Mouse (Mus musculus) Muller cell, postnatal 12 days (primary cell): Measurements from ENCODE around the gene Ranbp1.

ENCODE experiments used
- DNase-seq: peaks from one replicate; pipeline ENCODE4 v3.0.0-alpha.2; 2015; ENCODE audit errors: inconsistent ontology term

Ranbp1 gene

DNA sequence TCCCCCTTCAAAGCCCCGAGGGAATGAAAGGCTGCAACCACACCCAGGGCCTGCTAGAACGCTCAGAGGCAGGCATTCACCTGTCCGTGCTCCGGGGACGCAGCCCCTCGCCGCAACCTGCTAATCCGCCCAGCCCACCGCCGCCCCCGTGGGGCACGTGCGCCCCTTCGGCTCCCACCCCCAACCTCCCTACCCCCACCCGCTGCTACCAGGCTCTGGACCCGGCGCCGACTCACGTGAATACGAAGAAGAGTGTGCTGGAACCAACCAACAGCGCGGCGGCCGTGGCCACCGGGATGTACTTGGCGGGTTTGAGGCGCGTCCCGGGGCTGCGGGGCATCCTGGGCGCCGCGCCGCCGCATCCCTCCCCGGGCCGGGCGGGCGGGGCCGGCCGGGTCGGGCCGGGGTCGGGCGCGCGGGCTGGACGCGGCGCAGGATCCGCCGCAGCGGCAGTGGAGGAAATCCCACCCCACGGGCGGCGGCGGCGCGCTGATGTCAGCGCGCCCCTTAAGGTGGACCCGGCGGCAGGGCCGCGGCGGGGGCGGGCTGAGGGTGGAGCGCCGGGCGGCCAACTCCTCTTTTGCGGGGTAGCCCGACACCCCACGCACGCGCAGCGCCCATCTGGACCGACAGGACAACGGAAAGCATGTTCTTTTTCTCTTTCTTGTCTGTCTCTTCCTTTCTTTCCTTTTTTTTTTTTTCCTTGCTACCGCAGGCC, 13.7 kb downstream of the Ranbp1 start, which contains the start of gene Zdhhc8:
Zdhhc8 (minus strand) TSS at position 466 of the 718 bp plus-strand sequence.
- DNase-seq: peak; percentile 89

GRCm38 (mm10) chr16:18233919-18234670, 14.4 kb downstream of the Ranbp1 start:
- peak; percentile 42 for DNase-seq

DNA sequence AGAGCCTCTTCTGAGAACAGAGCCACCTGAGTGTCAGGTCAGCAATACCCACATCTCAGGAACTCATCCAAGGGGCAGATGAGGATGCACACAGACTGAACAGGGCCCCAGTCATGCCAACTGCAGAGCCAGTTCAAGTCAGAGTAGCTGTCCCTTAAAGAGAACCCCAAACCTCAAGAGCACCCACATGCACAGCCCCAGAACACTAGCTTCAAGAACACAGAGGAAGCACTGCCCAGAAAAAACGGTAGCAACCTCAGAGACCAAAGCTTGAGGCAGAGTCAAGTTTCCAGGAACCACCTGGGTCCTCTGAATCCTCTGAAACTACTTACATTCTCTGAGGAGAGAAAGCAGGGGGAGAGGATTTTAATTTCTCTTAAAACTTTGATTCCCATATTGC, 15.1 kb downstream of the Ranbp1 start:
- DNase-seq: no peak

- DNase-seq: no peak
Observed at GRCm38 (mm10) chr16:18231451-18231850, 17.1 kb downstream of the Ranbp1 start.

GRCm38 (mm10) chr16:18231047-18231446, 17.5 kb downstream of the Ranbp1 start:
- DNase-seq: no peak

DNA sequence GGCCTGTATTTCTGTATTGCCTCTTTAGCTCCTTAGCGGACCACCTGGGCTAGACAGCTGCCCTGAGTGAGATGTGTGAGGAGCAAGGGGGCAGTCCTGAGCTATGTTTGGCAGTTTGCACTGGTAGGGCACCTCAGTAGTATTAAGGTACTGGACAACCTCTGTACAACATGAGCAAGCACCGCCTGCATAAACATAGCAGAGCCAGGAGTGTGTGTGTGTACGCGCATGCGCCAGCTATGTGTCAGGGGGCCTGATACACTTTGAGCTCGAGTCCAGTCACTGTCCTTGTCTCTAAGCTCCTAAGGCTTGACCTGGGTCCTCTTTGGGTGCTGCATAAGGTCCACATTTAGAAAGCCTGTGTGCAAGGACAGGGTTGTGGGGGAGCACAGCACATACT, 17.9 kb downstream of the Ranbp1 start:
- no peak for DNase-seq

DNA sequence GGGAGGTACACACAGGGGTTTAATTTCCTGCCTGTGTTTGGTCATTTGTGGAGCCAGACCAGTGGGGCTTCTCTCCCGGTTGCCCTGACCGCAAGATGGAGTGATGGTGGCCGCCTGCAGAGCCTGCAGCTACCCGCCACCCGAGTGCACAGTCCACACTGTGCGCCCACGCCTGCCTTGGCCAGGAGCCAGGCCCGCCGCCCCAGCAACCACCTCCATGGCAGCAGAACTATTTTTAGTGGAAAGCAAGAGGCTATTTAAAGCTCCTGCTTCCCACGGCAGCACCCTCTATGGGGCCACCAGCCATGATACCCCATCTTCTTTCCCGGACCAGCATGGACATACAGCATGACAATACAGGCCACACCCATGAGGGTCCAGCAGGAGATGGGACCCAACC, 18.9 kb downstream of the Ranbp1 start:
- peak; percentile 58 for DNase-seq

DNA sequence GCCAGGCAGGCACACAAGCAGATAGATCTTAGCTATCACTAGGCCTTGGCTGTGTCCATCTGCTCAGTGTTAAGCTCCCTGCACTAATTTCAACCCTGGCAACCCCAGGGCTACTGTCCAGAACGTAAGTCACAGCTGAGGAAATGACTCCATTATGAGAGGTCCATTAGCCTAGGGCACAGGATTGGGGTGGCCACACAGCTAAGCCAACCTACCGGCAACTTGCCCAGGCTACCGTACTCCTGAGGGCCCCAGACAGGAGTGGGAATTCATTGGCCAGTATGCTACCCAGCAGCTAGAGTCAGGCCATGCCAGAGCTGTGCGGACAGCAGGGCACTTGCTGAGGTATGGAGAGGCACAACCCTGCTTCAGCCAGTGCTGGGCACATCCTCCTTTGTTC, 19.7 kb downstream of the Ranbp1 start:
- DNase-seq: no peak

DNA sequence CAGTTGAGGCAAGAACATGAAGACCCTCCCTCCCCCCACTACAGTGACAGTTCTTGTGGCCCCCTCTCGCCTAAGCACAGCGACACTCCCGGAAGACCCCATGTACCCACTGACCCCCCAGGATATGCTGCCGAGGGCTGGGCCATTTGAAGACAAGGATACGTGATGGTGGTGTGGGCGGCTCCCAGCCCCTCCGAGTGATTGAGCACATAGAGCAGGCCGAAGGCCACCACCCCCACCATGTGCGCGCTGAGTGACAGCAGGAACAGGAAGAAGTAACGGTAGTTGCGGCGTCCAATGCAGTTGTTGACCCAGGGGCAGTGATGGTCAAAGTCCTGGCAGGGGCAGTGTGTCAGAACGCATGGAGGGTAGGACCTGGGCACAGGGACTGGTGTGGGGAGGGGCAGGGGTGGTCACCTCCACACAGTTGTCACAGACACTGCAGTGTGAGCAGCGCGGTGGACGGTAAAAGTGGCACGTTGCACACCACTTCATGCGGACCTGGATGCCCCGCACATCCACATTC, 20.6 kb downstream of the Ranbp1 start:
- DNase-seq: no peak

GRCm38 (mm10) chr16:18227187-18227586, 21.3 kb downstream of the Ranbp1 start:
- DNase-seq: no peak

GRCm38 (mm10) chr16:18222188-18222587, 26.3 kb downstream of the Ranbp1 start:
- DNase-seq: no peak

GRCm38 (mm10) chr16:18221543-18221898, 27.0 kb downstream of the Ranbp1 start:
- DNase-seq: no peak

GRCm38 (mm10) chr16:18220856-18221542, 27.5 kb downstream of the Ranbp1 start:
- DNase-seq: no peak

GRCm38 (mm10) chr16:18220001-18220400, 28.5 kb downstream of the Ranbp1 start:
- DNase-seq: no peak

- DNase-seq: no peak
Observed at GRCm38 (mm10) chr16:18218580-18218996, 29.9 kb downstream of the Ranbp1 start.

- no peak for DNase-seq
Observed at GRCm38 (mm10) chr16:18217579-18217978, 31.0 kb downstream of the Ranbp1 start, which contains the start of gene Ccdc188. Ccdc188 (plus strand) TSS chr16:18217879.

DNA sequence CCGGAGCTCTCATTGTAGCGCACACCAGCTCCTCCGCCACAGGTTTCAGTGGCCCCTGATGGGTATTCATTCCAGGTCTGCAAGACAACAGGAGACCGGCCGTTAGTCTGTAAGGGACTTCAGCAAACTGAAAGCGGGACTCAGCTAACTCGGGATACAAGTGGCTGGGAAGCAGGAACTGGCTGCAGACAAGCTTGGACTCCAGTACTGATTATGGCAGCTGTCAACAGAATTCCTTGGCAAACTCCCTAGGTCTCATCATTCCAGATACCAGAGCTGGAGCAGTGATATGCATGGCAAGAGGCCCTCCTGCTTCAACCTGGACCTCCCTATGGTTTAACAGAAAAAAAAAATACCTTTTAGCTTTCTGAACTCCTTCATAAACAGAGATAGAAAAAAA, 33.7 kb downstream of the Ranbp1 start:
- no peak for DNase-seq

- no peak for DNase-seq
Observed at GRCm38 (mm10) chr16:18213689-18214088, 34.8 kb downstream of the Ranbp1 start.

GRCm38 (mm10) chr16:18211417-18212171, 36.9 kb downstream of the Ranbp1 start:
- peak; percentile 86 for DNase-seq

DNA sequence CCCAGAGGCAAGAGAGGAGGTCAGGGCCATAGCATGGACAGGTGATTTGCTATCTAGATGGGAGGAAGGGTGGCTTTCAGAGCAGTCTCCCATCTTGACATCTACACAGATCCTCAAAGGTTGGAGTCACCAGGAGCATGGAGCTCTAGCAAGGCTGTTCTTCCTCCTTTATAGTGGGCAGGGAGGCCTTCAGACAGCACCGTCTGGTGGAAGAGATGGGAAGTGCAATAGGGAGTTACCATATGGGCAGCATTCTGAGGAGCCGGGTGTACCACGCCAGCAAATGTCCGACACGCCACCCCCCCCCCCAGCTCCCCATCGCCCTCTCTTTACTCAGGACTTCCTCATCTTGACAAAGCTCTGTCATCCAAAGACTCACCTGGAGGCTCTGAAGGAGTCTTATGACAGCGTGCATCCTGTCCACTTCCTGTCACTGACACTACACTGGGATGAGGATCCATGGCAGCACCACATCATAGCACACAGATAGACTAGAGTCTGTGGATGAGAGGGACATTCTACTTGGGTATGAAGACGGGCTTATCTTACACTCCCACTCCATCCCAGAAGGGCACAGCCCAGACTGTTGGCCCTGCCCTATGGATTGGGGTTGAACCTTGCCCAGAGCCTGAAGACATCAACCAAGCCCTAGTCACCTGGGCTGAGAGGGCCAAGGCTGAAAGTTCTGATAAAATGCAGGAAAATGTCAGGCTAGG, 37.7 kb downstream of the Ranbp1 start:
- peak; percentile 37 for DNase-seq
